Mouse (Mus musculus) stomach, embryonic 16.5 days (tissue): Measurements from ENCODE around the gene Frmd6. TPM values are rescaled to one million over a fixed set of nuclear protein-coding genes. Genes with fewer than 3 reads are reported as not detected.

Experiments used
- ATAC-seq: fragments of 200-750 bp; cut with Nextera tagmentation; 2 replicates; pipeline ENCODE4 v1.8.0; 2017; ENCODE audit warnings: moderate number of reproducible peaks, moderate TSS enrichment; ENCODE audit not compliant: insufficient read depth, low FRiP score
- H3K27ac ChIP-seq: fragments of 300-500 bp; sonication (generic); 2 replicates; pipeline ENCODE4 v1.5.1; 2014; ENCODE audit warnings: low read length
- H3K27me3 ChIP-seq: fragments of 300-500 bp; sonication (generic); 2 replicates; pipeline ENCODE4 v1.6.1; 2014; ENCODE audit warnings: low read length, control low read depth, mixed read lengths; ENCODE audit not compliant: control insufficient read depth, insufficient read depth
- H3K36me3 ChIP-seq: fragments of 300-500 bp; sonication (generic); 2 replicates; pipeline ENCODE4 v1.6.1; 2014; ENCODE audit warnings: low read length; ENCODE audit not compliant: control insufficient read depth, insufficient read depth
- H3K4me1 ChIP-seq: fragments of 300-500 bp; sonication (generic); 2 replicates; pipeline ENCODE4 v1.6.1; 2014; ENCODE audit warnings: low read length, control low read depth, mixed read lengths; ENCODE audit not compliant: control insufficient read depth, insufficient read depth
- H3K4me2 ChIP-seq: fragments of 300-500 bp; sonication (generic); 2 replicates; pipeline ENCODE4 v1.6.1; 2014; ENCODE audit warnings: low read depth, low read length, mixed read lengths
- H3K4me3 ChIP-seq: fragments of 300-500 bp; sonication (generic); replicated peaks from 2 replicates; pipeline ENCODE4 v1.5.1; 2014; ENCODE audit warnings: mild to moderate bottlenecking, low read length
- H3K9ac ChIP-seq: fragments of 300-500 bp; sonication (generic); 2 replicates; pipeline ENCODE4 v1.6.1; 2014; ENCODE audit warnings: low read length
- H3K9me3 ChIP-seq: fragments of 300-500 bp; sonication (generic); replicated peaks from 2 replicates; pipeline ENCODE4 v1.6.1; 2016; ENCODE audit warnings: low read length, control low read depth; ENCODE audit not compliant: control insufficient read depth
- WGBS: fragments of 180-500 bp; shearing (Covaris S2); extraction: QIAGEN DNeasy Blood & Tissue Kit; methylation state at CpG from one replicate; pipeline ENCODE4 v1.1.7; 2014; 5-methylcytosine and 5-hydroxymethylcytosine counted together
- polyA plus RNA-seq: library from polyadenylated mRNA; unstranded; fragments of >200 nt; fragmentation: Nextera tagmentation; extraction: Ambion mirVana; gene quantifications from 2 replicates; pipeline ENCODE4 v1.2.1, GENCODE M21; 2015

Gene Frmd6
- polyA plus RNA-seq, 1 experiment from 2014 or later = 35.9 TPM

DNA sequence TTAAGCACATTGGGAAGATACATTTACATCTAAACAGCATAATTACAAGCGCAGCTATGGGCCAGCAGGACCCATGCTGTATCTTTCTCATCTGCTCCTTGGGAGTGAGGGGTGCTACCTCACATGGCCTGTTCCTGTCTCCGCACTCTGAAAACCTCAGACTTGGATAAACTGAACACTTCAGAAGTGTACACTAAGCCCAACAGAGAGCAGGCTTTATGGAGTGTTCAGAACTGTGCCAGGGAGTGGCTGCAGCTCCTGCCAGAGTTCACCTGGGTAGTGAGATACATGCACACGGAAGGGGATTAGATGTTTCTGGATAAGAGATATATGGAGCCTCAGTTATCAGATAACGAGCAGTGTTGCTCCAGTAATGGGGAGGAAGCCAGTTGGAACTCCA is 8.7 kb downstream of the Frmd6 start:
- no peak overlapping the region for H3K9ac ChIP-seq
- no peaks in the 10 kb centered on the region for H3K27me3 ChIP-seq
- H3K4me1 ChIP-seq = peaks cover 11% of the 10 kb centered on the region
- H3K27ac ChIP-seq = no peak overlapping the region
- no peak for ATAC-seq
- no peaks in the 10 kb centered on the region for H3K9me3 ChIP-seq
- no peaks in the 10 kb centered on the region for H3K36me3 ChIP-seq
- 69% methylated on average over 4 of the region's 4 CpGs for WGBS
- H3K4me3 ChIP-seq = no peak overlapping the region
- H3K4me2 ChIP-seq = no peak overlapping the region

DNA sequence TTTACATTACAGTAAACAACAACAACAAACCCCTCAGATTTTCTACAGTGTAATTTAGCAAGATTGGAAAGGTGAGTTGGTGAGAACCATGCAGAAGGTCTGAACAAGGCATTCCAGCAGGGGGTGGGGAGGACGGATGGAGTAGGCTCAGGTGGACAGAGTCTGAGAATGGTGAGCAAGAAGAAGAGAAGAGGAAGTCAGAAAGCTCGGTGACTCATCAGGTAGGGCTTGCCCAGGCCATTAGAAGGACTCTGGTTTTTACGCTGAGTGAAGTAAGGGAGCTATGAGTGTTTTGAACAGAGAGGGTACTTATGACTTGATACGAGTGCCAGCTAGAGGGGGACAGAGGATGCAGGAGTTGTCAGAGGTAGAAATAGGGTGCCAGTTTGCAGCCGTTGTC is 9.7 kb downstream of the Frmd6 start:
- H3K27ac ChIP-seq = no peak overlapping the region
- peaks cover 11% of the 10 kb centered on the region for H3K4me1 ChIP-seq
- no peak overlapping the region for H3K4me2 ChIP-seq
- 76% methylated on average over 5 of the region's 5 CpGs for WGBS
- no peak overlapping the region for H3K9ac ChIP-seq
- ATAC-seq = no peak
- no peaks in the 10 kb centered on the region for H3K36me3 ChIP-seq
- H3K27me3 ChIP-seq = no peaks in the 10 kb centered on the region
- H3K4me3 ChIP-seq = no peak overlapping the region
- no peaks in the 10 kb centered on the region for H3K9me3 ChIP-seq

DNA sequence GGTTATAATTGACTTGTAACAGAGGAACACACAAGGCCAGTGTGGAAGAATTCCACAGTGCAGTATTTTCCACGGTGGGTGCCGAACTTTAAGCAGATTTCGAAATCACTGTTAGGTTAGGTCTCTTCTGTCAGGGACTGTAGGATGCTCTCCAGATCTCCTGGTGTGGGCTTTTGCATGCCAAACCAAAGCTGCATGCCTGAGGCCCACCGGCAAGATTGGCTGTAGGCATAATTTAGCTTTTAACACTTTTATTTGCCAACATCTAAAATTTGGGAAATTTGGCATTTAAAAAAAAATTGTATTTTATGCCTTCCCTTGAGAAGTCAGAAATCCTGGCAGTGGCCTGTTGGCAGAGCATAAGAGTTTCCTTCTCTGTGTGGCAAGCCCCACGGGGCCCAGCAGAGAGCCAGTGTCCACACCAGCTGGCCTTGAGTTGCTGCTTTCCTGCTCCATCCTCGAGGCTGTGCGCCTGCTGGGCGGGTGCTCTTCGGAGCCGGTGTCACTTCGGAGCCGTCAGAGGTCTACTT is 12.5 kb downstream of the Frmd6 start:
- peaks cover 6% of the 10 kb centered on the region; the same call in 1 of the 2 replicates for H3K4me1 ChIP-seq
- no peak overlapping the region for H3K27ac ChIP-seq
- H3K4me3 ChIP-seq = no peak overlapping the region
- H3K36me3 ChIP-seq = no peaks in the 10 kb centered on the region
- no peak overlapping the region for H3K9ac ChIP-seq
- no peaks in the 10 kb centered on the region for H3K27me3 ChIP-seq
- no peak overlapping the region for H3K4me2 ChIP-seq
- H3K9me3 ChIP-seq = no peaks in the 10 kb centered on the region
- ATAC-seq = no peak
- WGBS = 68% methylated on average over 12 of the region's 12 CpGs

DNA sequence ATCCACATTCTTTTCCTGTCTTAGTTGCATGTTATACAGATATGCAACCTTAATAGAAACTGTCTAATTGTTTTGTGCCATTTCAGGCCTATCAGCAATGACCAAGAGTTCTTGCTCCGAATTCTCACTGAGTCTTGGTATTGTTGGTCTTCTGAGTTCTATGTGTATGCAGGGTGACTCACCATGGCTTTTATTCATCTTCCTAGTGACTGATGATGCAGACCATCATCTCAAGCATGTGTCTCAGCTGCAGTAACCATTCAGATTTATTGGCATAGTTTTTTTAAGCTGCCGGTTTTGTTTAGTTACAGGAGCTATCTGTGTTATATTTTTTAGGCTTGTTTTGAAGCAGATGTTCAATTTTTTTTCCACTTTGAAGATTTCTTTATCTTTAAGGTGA is 20.1 kb downstream of the Frmd6 start:
- H3K9me3 ChIP-seq = no peaks in the 10 kb centered on the region
- H3K4me3 ChIP-seq = no peak overlapping the region
- H3K4me2 ChIP-seq = no peak overlapping the region
- no peak overlapping the region for H3K9ac ChIP-seq
- H3K27ac ChIP-seq = no peak overlapping the region
- H3K27me3 ChIP-seq = no peaks in the 10 kb centered on the region
- no peaks in the 10 kb centered on the region for H3K36me3 ChIP-seq
- no peak for ATAC-seq
- 65% methylated on average over 2 of the region's 2 CpGs for WGBS
- peaks cover 7% of the 10 kb centered on the region for H3K4me1 ChIP-seq

DNA sequence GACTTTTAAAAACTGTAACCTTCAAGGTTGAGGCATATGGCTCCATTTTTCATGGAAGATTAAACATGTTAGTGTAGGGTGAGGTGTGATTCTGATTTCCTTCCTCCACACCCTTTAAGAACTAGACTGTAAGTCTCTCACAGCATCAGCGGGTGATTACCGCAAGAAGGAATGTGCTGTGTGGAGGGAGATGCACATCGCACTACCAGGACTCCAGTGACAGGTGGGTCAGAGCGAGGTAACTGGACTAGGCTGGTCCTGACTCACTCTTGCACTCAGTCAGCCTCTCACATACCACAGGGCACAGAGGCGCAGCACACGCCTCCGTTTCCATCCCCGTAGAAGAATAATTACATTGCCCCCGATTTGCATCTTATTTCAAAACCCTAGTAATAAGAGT is 23.7 kb downstream of the Frmd6 start:
- Histone ChIP-seq H3K27me3 (no peaks in the 10 kb centered on the region), H3K9me3 (no peaks in the 10 kb centered on the region), H3K9ac (no peak overlapping the region), H3K27ac (no peak overlapping the region; the same call in 1 of the 2 replicates), H3K4me3 (no peak overlapping the region), H3K4me1 (no peaks in the 10 kb centered on the region; the same call in 1 of the 2 replicates), H3K36me3 (no peaks in the 10 kb centered on the region), H3K4me2 (no peak overlapping the region)
- 80% methylated on average over 9 of the region's 9 CpGs for WGBS
- ATAC-seq = peak; percentile 47; the same call in 1 of the 2 replicates

DNA sequence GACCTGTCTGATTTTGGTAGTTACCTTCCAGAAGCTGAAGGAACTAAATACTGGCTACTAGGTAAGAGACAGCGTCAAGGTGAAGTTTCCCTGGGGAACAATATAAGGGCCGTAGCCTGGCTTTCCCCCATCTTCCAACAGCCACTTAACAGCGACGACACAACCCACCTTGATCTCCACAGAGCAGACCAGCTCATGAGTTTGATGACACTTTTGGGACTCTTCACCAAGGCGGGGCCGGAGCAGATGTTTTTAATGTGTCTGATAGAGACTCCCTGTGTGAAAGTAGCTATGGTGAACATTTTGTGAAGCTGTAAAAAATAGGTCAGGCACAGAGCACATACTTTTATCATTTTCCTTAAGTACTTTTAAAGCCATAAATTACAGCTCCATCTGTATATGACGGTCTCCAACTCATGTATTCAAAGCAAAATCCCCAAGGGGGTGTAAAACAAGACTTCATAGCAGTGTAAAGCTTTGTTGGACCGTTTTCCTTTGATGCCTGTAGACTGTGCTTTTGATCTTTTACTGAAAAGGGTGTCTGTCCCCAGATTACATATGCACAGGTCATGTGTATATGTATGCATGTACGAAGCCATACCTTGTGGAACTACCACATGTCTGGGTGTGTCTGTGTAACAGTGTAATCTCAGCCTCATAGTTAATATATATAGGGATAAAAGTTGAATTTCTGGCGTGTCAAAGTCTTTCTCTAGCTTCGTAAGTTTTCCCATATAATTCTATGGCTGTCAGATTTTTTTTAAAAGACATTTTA is 24.4 kb downstream of the Frmd6 start:
- Histone ChIP-seq H3K27ac (peak overlapping the region; percentile 8; the same call in 1 of the 2 replicates), H3K4me1 (no peaks in the 10 kb centered on the region; the same call in 1 of the 2 replicates), H3K9me3 (no peaks in the 10 kb centered on the region), H3K9ac (no peak overlapping the region), H3K4me3 (no peak overlapping the region), H3K36me3 (no peaks in the 10 kb centered on the region), H3K27me3 (no peaks in the 10 kb centered on the region), H3K4me2 (no peak overlapping the region)
- 73% methylated on average over 11 of the region's 11 CpGs for WGBS
- ATAC-seq = no peak

DNA sequence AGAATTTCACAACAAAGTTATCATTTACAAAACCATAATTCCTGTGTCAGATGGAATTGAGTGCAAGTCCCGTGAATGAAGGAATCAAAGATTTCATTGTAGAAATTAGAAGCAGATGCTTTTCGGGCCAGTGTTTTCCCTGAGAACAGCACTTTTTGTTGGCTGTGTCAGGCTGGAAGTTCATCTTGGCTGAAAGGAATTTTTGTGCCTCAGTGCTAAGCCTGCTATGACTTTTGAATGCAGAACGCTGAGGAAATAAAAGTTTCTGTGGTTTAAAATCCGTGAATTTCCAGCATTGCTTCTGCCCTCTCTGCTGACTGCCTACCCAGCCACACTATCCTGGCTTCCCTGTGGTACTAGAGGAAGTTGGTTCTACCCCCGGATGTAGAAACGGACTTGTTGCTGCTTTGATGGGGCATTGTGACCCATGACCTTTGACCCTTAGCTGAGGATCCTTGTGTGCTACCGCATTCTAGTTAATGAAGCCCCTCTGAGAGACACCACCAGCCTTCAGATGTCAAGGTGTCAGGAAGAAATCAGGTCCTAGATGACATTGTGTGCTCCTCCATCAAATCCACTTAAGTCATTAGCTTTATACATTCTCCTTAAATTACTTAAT is 26.1 kb downstream of the Frmd6 start:
- 62% methylated on average over 7 of the region's 7 CpGs for WGBS
- H3K27ac ChIP-seq = 0 out of 2 replicates have a peak overlapping the region, but pooled peaks have one; percentile 7
- no peaks in the 10 kb centered on the region for H3K9me3 ChIP-seq
- H3K27me3 ChIP-seq = no peaks in the 10 kb centered on the region
- no peaks in the 10 kb centered on the region; the same call in 1 of the 2 replicates for H3K4me1 ChIP-seq
- no peak overlapping the region for H3K9ac ChIP-seq
- ATAC-seq = no peak
- no peak overlapping the region for H3K4me2 ChIP-seq
- H3K36me3 ChIP-seq = no peaks in the 10 kb centered on the region
- no peak overlapping the region for H3K4me3 ChIP-seq

DNA sequence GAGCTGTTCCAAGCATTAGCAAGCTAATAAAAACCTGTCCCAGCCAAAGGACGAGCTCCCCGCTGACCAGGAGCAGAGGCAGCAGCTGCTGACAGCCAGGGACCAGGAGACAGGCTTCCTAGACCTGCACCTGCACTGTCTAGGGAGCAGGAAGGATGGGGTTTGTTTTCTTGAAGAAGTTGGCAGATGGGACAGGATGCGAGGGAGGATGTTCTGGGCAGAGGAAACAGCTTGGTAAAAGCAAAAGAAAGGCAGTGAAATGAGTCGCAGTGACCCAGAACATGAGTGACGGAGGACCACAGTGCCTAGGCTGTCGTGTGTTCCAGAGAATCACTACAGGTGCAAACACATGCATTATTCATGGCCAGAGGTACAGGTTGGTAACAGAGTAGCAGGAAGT is 27.7 kb downstream of the Frmd6 start:
- no peak overlapping the region for H3K27ac ChIP-seq
- H3K9me3 ChIP-seq = no peaks in the 10 kb centered on the region
- no peak overlapping the region for H3K9ac ChIP-seq
- peaks cover 3% of the 10 kb centered on the region; the same call in 1 of the 2 replicates for H3K4me1 ChIP-seq
- ATAC-seq = no peak
- H3K4me2 ChIP-seq = no peak overlapping the region
- no peak overlapping the region for H3K4me3 ChIP-seq
- H3K36me3 ChIP-seq = no peaks in the 10 kb centered on the region
- WGBS = 56% methylated on average over 6 of the region's 6 CpGs
- H3K27me3 ChIP-seq = no peaks in the 10 kb centered on the region

DNA sequence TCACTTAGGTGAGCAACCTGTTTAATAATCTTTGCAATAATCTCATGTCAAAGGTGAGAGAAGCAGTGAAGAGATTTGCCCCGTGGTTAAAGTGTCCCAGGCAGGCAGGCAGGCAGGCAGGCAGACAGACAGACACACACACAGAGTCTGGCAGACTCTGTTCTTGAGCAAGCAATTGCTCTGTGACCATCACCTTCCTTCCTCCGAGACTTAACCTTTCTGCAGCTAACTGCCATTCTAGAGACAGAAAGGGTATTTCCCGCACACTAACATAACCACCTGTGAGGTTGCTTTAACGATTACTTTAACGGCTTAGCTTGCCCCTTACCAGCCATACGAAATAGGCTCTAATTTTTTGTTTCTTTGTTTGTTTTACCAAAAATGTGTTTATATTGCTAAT is 30.4 kb downstream of the Frmd6 start:
- no peak overlapping the region for H3K4me3 ChIP-seq
- H3K9me3 ChIP-seq = no peaks in the 10 kb centered on the region
- no peak overlapping the region for H3K4me2 ChIP-seq
- ATAC-seq = no peak
- no peak overlapping the region for H3K9ac ChIP-seq
- 0 out of 2 replicates have a peak, but pooled peaks cover 3% of the 10 kb centered on the region for H3K4me1 ChIP-seq
- WGBS = 71% methylated on average over 6 of the region's 6 CpGs
- no peaks in the 10 kb centered on the region for H3K36me3 ChIP-seq
- no peak overlapping the region for H3K27ac ChIP-seq
- H3K27me3 ChIP-seq = no peaks in the 10 kb centered on the region
